In the genomic region with DNA sequence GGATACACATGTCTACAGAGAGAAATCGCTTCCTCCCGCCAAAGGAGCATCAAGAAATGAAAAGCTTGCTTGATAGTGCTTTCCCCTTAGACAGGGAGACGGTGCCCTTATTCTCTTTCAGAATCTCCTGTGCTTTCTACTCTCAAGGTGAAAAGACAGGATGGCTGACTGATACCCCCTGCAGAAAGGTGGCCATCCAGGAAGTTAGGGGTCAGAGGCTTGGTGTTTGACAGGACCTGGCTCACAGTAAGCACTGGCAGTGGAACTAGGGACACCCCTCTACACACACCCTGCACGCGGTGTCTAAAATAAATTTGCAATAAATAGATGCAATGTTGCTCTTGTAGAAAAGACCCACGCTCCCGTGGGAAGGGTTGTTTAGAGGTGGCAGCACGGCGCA, we compare ENCODE assay signal across 31 mouse cellular contexts. TPM values are rescaled to one million over a fixed set of nuclear protein-coding genes. Genes with fewer than 3 reads are reported as not detected.
A peak's percentile ranks its signal among the peaks of the same experiment; 100 is the strongest.
DNase-seq lines count a peak whose midpoint lies in the region; ATAC-seq and TF ChIP-seq lines count a peak whose summit lies in the region.
"Had no signal": no experiment of that assay in that cellular context is flagged by ENCODE, and none has a peak within 500 bp of the region (broad histone marks: within the 10 kb centered on the region; RNA-seq: fewer than 3 reads in every experiment).

No protein-coding gene starts in this region.

- 9% methylated on average over 9 of the region's 9 CpGs for WGBS in heart, embryonic 15.5 days
- WGBS in midbrain, embryonic 12.5 days, result 28% methylated on average over 9 of the region's 9 CpGs
- WGBS in midbrain, postnatal 0 days, result 42% methylated on average over 9 of the region's 9 CpGs
- 16% methylated on average over 9 of the region's 9 CpGs for WGBS in limb, embryonic 12.5 days

- no peak for DNase-seq in heart, postnatal 36 days
- no peak for DNase-seq in midbrain, postnatal 0 days (ENCODE audit: low spot score)
- DNase-seq in embryo, embryonic 10.5 days (ENCODE audit: low spot score), result no peak
- no peak for DNase-seq in thymus, postnatal 36 days
- DNase-seq: adrenal gland, postnatal 25 days; cerebellum, adult 8-10 months; cerebellum, postnatal 36 days; heart, postnatal 10 days; kidney, adult 11 months; kidney, postnatal 36 days; layer of hippocampus, postnatal 36 days; lung, embryonic 14.5 days; lung, postnatal 36 days; thymus, adult 2 months had no signal

- H3K9ac ChIP-seq in heart, embryonic 15.5 days, result no peak overlapping the region
- peak overlapping the region; percentile 52; the same call in 1 of the 2 replicates for H3K9ac ChIP-seq in midbrain, embryonic 12.5 days (replicated peaks)
- H3K9ac ChIP-seq in midbrain, postnatal 0 days (replicated peaks; ENCODE audit: low read length, poor library complexity, severe bottlenecking), result no peak overlapping the region
- no peak overlapping the region for H3K9ac ChIP-seq in limb, embryonic 12.5 days (replicated peaks)
- H3K9ac ChIP-seq: forebrain, embryonic 13.5 days; kidney, embryonic 15.5 days; liver, embryonic 14.5 days; lung, embryonic 14.5 days had no signal

- H3K9me3 ChIP-seq in heart, embryonic 15.5 days (replicated peaks), result no peaks in the 10 kb centered on the region
- H3K9me3 ChIP-seq in midbrain, embryonic 12.5 days, result no peaks in the 10 kb centered on the region
- H3K9me3 ChIP-seq in midbrain, postnatal 0 days (ENCODE audit: low read length), result no peaks in the 10 kb centered on the region
- 0 out of 2 replicates have a peak, but pooled peaks cover 3% of the 10 kb centered on the region for H3K9me3 ChIP-seq in limb, embryonic 12.5 days
- H3K9me3 ChIP-seq: forebrain, embryonic 13.5 days; kidney, embryonic 15.5 days had no signal

- H3K4me1 ChIP-seq in heart, embryonic 15.5 days (replicated peaks), result peaks cover 26% of the 10 kb centered on the region
- H3K4me1 ChIP-seq in midbrain, embryonic 12.5 days, result peaks cover 39% of the 10 kb centered on the region
- no peaks in the 10 kb centered on the region for H3K4me1 ChIP-seq in midbrain, postnatal 0 days (ENCODE audit: insufficient read depth, low read length)
- H3K4me1 ChIP-seq in limb, embryonic 12.5 days (replicated peaks), result peaks cover 30% of the 10 kb centered on the region

- intact Hi-C loops in heart, postnatal 36 days (cut with DNase I), result no loop called here

- no peak for TF ChIP-seq CTCF in midbrain, postnatal 0 days (IDR thresholded peaks at IDR 0.05)

- no peak for ATAC-seq in heart, embryonic 15.5 days (replicated peaks; ENCODE audit: insufficient number of reproducible peaks, insufficient read depth, low FRiP score, low read depth)
- no peak for ATAC-seq in midbrain, embryonic 12.5 days (ENCODE audit: low FRiP score, low read depth)
- no peak for ATAC-seq in midbrain, postnatal 0 days (ENCODE audit: low FRiP score)
- no peak for ATAC-seq in limb, embryonic 12.5 days (ENCODE audit: insufficient number of reproducible peaks, insufficient read depth, low FRiP score, low TSS enrichment, low read depth)
- ATAC-seq: forebrain, embryonic 13.5 days; hindbrain, embryonic 16.5 days had no signal

- H3K4me3 ChIP-seq in heart, embryonic 15.5 days, result 0 out of 2 replicates have a peak overlapping the region, but pooled peaks have one; percentile 7
- peak overlapping the region; percentile 52 for H3K4me3 ChIP-seq in midbrain, embryonic 12.5 days
- H3K4me3 ChIP-seq in midbrain, postnatal 0 days (ENCODE audit: low read depth, low read length), result no peak overlapping the region
- H3K4me3 ChIP-seq in limb, embryonic 12.5 days (replicated peaks), result no peak overlapping the region
- H3K4me3 ChIP-seq: forebrain, embryonic 13.5 days; myocyte had no signal

- no peak overlapping the region for H3K4me2 ChIP-seq in heart, embryonic 15.5 days
- H3K4me2 ChIP-seq in midbrain, embryonic 12.5 days (replicated peaks), result peak overlapping the region; percentile 56
- no peak overlapping the region for H3K4me2 ChIP-seq in midbrain, postnatal 0 days (ENCODE audit: low read depth, low read length, poor library complexity, severe bottlenecking)
- peak overlapping the region; percentile 30; the same call in 1 of the 2 replicates for H3K4me2 ChIP-seq in limb, embryonic 12.5 days
- H3K4me2 ChIP-seq: forebrain, embryonic 13.5 days had no signal

- H3K27me3 ChIP-seq in heart, embryonic 15.5 days, result peaks cover 84% of the 10 kb centered on the region
- peaks cover 85% of the 10 kb centered on the region for H3K27me3 ChIP-seq in midbrain, embryonic 12.5 days
- peaks cover 57% of the 10 kb centered on the region for H3K27me3 ChIP-seq in midbrain, postnatal 0 days (ENCODE audit: insufficient read depth, low read length)
- H3K27me3 ChIP-seq in limb, embryonic 12.5 days, result peaks cover 92% of the 10 kb centered on the region

- H3K36me3 ChIP-seq in heart, embryonic 15.5 days, result no peaks in the 10 kb centered on the region
- peaks cover 10% of the 10 kb centered on the region for H3K36me3 ChIP-seq in midbrain, embryonic 12.5 days
- no peaks in the 10 kb centered on the region for H3K36me3 ChIP-seq in midbrain, postnatal 0 days (ENCODE audit: insufficient read depth, low read length)
- no peaks in the 10 kb centered on the region for H3K36me3 ChIP-seq in limb, embryonic 12.5 days
- H3K36me3 ChIP-seq: kidney, embryonic 15.5 days had no signal

- H3K27ac ChIP-seq in heart, embryonic 15.5 days, result no peak overlapping the region
- H3K27ac ChIP-seq in midbrain, embryonic 12.5 days (replicated peaks), result no peak overlapping the region; the same call in 1 of the 2 replicates
- H3K27ac ChIP-seq in midbrain, postnatal 0 days (ENCODE audit: low read depth, low read length), result no peak overlapping the region
- no peak overlapping the region for H3K27ac ChIP-seq in limb, embryonic 12.5 days
- H3K27ac ChIP-seq: forebrain, embryonic 13.5 days; kidney, embryonic 15.5 days; liver, embryonic 14.5 days; stomach, postnatal 0 days had no signal

RNA-seq across cellular contexts. Expression of gene Dbx1, which starts 4.8 kb away (rescaled TPM):
- polyA plus RNA-seq in heart, embryonic 15.5 days (2015; fragmentation: Nextera tagmentation; extraction: Ambion mirVana), result not detected in 2 replicates
- total RNA-seq in heart, postnatal 36 days (2021), result not detected
- polyA plus RNA-seq in midbrain, embryonic 12.5 days (2016; fragmentation: Nextera tagmentation; extraction: Ambion mirVana), result 176 and 184 TPM in 2 replicates
- 0.77 and 1.6 TPM in 2 replicates for total RNA-seq in midbrain, postnatal 0 days (2014; rRNA removed)
- 0.84 and 1.2 TPM in 2 replicates for polyA plus RNA-seq in midbrain, postnatal 0 days (2015; fragmentation: Nextera tagmentation; extraction: Ambion mirVana)
- 0.26 and 0.31 TPM in 2 replicates for polyA plus RNA-seq in limb, embryonic 12.5 days (2016; fragmentation: Nextera tagmentation; extraction: Ambion mirVana)
- total RNA-seq: adrenal gland, postnatal 25 days; ES-E14; gastrocnemius, adult 18-20 months; heart, postnatal 10 days; layer of hippocampus, adult 8-10 months; layer of hippocampus, postnatal 36 days; left cerebral cortex, postnatal 10 days; megakaryocyte-erythroid progenitor cell, adult 5-6 weeks; neutrophil, adult 5-6 weeks had no signal
- polyA plus RNA-seq: liver, embryonic 14.5 days; lung, embryonic 14.5 days; myocyte; small intestine, adult 2 months; stomach, postnatal 0 days; urinary bladder, adult 2 months had no signal

Comparison
In these comparisons a context has a peak if more than half of its experiments do, and no peak if none do; other contexts are left out.
1. H3K4me2 ChIP-seq: peak in midbrain, embryonic 12.5 days (single experiment) and limb, embryonic 12.5 days (single experiment); none in heart, embryonic 15.5 days (single experiment) and midbrain, postnatal 0 days (single experiment).
2. H3K4me3 ChIP-seq: peak in heart, embryonic 15.5 days (single experiment) and midbrain, embryonic 12.5 days (single experiment); none in midbrain, postnatal 0 days (single experiment) and limb, embryonic 12.5 days (single experiment).
3. RNA of gene Dbx1, which starts 4.8 kb away (polyA plus RNA-seq): 176 to 184 TPM in midbrain, embryonic 12.5 days; 0.84 to 1.2 TPM in midbrain, postnatal 0 days, 0.26 to 0.31 TPM in limb, embryonic 12.5 days and not detected in heart, embryonic 15.5 days; every median in the first group is over 10 times any median in the second.